Mouse (Mus musculus) megakaryocyte-erythroid progenitor cell, adult 5-6 weeks (primary cell): ENCODE results near the gene Slc12a6. TPM values are rescaled to one million over a fixed set of nuclear protein-coding genes. Genes with fewer than 3 reads are reported as not detected.

Experiments used
- ATAC-seq: replicated peaks from 2 replicates; pipeline ENCODE4 v1.8.0; 2016; ENCODE audit warnings: mild to moderate bottlenecking, inconsistent platforms; ENCODE audit not compliant: severe bottlenecking, poor library complexity, low FRiP score, low TSS enrichment
- total RNA-seq, 2 experiments: library from RNA; stranded (forward) in 1 of 2; stranded (reverse) in 1 of 2; fragments of 200-1000, 215-1000 nt in 1 of 2; fragments of >200 nt in 1 of 2; fragmentation: Nextera tagmentation in 1 of 2; gene quantifications; 2 replicates each; pipeline ENCODE4 v1.2.3; 2014 to 2017

Gene Slc12a6
- total RNA-seq (2014; fragmentation: Nextera tagmentation): 44.5 and 62.2 TPM in 2 replicates
- total RNA-seq (2017): 41.3 and 53.0 TPM in 2 replicates

DNA sequence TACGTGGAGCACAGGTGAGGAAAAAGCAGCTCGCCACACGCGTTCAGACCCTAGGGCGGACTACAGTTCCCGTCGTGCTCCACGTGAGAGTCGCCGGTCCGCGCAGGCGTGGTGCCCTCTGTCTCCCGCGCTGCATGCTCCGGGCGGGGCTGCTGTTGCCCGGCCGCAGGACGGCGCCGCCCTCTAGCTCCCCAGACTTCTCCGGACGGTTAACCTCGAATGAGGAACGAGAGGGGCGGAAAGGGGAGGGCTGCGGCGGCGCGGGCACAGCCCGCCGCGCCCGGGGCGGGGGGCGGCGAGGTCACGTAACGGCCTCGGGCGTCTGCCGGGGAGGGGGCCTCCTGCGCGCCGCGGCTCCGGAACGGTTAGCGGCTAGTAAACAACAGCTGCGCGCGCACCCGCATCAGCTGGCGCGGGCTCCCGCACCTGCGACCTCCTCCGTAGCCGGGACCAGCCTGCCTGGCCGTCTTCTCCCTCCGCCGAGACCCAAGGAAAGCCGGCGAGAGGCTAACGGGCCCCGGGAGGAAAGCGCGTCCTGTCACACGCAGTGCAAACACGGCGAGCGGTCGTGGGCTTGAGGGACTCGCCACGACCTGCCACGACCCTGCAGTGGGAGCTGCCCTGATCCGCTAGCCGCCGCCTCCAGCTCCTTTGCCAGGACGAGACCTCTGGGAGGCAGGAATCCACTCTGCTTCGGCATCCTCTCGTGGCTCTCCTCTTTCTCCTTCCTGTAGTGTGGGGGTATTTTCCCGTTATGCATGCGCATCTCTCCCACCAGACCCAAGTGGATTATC, at the start of gene Slc12a6:
Gene Slc12a6 (plus strand): TSS at position 378 of the 794 bp plus-strand sequence.
- ATAC-seq: peak; percentile 60

DNA sequence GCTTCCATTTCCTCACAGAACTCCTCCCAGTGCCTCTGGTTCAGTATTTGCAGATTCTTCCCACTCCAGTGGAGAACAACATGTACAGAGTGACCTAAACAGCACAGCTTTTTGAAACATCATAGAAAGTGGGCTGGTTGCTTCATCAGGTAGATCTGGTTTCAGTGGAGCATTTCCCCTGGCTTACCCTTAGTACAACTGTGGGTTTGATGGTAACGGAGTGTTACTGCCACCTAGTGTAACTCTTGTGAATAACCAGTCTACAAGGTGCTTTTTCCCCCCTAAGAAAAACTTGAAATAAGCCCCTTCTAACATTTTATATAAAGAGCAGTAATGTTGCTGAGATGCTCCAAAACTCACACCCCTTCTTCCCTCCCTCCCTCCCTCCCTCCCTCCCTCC, 49.6 kb upstream of the Slc12a6 start:
- ATAC-seq: peak; percentile 89

DNA sequence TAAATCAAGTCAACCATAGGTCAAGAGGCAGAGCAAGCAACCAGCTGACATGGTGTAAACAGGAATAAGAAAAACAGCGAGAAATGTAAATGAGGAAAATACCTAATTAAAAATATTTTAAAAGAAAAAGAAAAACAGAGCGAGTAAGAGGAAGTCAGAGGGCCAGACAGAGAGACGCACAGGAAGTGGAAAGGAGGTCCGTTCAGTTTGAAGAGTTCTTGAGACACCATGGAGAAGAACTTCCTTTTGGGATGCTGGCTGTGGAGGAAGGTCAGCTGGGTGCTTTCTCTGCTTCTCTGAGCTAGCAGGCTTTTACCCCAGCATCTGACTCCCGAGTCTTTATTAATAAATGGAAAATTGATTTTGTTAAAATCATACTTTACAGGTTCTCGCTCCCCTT, 48.0 kb upstream of the Slc12a6 start:
- no peak for ATAC-seq

DNA sequence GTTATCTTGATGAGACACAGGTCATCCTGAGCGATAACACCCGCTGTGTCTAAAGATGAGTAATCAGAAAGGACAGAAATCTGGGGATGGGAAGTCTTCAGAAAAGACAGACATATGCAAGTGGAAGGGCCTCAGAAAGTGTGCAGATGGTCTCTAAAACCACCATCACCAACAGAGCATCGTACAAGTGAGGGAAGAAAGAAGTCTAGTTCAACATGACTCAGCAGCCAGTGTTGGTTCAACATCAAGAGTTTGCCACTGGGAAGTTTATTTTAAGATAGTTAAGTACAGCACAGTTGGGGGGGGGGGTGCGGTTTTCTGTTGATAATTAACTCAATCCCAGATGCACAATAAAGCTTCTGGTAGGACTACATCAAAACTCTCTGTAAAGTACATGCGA, 44.7 kb upstream of the Slc12a6 start:
- no peak for ATAC-seq

DNA sequence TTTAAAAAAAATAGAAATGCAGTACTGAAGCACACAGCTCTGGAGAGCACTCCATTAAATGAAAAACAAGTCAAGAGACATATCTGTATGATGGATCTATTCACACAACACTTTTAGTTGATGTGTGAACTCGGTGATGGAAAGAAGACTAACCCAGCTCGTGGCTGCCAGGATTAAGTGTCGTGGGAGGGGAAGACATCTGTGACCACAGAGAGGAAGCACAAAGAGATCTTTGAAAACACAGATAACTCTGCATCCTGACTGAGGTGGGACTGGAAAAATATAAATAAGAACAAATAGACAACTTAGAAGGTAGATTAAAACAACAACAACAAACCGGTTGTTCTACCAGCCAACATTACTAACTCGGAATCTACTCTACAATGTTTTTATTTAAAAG, 43.0 kb upstream of the Slc12a6 start:
- no peak for ATAC-seq

DNA sequence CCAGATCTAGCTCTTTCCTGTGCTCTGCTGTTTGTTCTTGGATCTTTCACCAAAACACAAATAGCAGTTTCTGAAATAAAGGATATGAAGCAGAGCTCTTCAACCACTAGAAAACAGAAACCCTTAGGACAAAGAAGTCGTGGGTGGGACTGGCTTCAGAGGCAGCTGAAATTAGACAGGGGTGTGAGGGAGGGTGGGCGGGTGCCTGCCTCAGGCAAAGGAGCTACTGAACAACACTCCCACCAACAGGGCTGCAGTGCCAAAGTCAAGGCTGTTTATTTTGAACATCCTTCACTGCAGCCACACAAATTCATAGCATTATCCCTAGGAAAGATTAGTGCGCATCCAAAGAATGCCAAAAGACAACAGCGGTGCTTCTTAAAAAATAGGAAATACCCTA, 41.3 kb upstream of the Slc12a6 start:
- ATAC-seq: no peak

DNA sequence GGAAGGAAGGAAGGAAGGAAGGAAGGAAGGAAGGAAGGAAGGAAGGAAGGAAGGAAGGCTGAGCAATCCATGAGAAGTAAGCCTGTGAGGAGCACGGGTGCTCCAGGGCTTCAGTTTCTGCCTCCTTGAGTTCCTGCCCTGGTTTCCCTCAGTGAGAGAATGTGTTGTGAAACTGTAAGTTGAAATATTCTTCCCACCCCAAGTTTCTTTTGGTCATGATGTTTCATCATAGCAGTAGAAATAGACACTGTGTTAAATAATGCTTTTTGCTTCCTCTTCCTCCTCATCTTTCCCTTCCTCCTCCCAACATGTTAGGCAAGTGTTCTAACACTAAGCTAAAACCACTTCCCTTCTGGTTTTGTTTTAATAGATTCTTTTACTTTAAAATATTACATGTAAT, 33.0 kb upstream of the Slc12a6 start:
- no peak for ATAC-seq

DNA sequence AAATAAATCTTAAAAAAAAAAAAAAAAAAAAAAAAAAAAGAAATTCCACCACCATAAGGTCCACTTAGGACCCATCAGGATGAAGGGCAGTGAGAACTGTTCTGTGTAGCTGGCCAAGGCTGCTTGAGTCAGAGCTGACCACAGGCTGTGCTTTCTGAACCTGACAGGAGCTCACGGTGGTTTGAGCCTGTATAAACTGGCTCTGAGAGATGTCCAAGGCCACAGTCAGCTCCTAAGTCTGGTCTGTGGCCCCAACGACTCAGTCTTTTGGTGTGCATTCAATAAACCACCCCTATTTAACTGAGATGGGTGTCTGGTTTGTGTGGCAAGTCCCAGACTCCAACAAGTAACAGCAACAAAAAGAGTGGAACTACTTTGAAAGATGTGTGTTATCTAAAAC, 29.0 kb upstream of the Slc12a6 start:
- no peak for ATAC-seq

DNA sequence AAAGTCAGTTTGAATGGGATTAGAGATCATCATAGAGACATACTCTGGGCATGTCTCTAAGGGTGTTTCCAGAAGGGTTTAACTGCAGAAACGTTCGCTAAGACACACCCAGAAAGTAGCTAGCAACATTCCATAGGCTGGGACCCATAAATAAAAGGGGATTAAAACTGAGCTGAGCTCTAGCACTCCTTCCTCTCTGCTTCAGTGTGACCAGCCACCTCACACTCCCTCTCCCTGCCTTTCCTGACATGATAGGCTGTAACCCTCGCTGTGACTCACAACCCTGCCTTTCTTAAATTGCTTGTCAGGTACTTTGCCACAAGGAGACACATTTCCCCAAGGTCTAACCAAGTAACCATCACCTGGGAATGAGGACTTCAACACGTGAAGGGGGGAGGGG, 27.6 kb upstream of the Slc12a6 start:
- ATAC-seq: no peak

DNA sequence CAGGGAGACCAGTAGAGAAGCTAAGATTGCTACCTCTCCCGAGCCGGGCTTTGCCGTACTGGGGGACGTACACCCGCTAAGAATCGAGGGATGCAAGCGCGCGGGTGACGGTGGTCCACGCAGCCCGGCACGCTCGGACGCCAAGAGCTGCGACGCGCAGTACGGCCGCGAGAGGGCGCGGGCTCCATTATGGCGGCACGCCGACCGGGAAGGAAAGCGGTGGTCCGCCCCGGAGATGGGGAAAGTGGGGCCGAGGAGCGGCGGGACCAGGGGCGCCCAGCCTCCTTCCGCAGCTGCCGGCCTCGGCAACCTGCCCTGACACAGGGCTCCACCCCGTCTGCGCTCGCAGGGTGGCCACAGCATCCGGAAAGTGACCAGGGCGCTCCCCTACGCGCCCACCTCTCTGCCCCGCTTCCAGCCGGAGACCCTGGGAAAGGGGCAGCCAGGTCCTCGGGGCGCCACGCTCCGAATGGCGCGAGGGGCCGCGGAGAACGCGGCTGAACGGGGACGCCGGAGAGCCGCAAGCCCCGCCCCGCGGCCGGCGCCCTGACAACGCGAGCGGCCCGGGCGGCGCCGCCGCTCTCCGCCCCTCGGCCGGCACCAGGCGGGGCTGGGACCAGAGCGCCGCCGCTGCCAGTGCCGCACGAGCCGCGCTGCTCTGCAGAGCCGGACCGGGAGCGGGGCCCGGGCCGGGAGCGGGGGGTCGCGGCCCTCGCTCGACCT, 26.3 kb upstream of the Slc12a6 start, which contains the start of gene Lpcat4:
Gene Lpcat4 (plus strand): TSS at position 257 of the 723 bp plus-strand sequence.
- ATAC-seq: peak; percentile 79

DNA sequence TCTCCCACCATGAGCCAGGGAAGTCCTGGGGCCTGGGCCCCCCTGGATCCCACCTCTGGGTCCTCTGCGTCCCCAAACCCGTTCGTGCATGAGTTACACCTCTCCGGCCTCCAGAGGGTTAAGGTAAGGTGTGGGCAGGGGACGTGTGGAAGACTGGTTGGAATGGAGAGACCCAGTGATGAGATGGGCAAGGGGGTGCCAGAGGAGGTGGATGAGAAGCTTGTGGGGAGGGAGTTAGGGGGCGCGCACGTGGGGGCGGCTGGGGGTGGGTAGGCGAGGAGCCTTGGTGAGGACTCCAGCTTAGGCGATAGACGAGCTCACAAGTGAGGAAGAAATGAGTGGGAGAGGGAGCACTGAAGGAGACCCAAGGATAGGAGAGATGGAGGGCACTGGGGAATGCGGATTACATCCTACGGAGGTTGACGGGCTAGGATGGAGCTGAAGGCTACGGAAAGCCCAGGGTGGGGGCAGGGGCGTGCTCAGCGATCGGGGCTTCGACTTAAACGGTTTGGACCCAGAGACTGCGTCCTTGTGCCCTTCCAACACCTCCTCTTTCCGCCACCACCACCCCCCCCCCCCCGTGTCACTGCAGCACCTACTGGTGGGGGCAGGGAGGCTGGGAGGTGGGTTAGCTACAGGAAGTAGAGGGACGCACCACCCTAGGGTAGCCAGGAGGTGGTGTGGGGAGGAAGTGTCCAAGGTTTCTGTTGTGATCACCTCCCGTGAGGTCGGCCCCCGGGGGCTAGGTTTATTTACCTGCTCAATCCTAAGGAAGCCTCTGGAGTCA, 25.5 kb upstream of the Slc12a6 start:
- peak; percentile 29 for ATAC-seq

DNA sequence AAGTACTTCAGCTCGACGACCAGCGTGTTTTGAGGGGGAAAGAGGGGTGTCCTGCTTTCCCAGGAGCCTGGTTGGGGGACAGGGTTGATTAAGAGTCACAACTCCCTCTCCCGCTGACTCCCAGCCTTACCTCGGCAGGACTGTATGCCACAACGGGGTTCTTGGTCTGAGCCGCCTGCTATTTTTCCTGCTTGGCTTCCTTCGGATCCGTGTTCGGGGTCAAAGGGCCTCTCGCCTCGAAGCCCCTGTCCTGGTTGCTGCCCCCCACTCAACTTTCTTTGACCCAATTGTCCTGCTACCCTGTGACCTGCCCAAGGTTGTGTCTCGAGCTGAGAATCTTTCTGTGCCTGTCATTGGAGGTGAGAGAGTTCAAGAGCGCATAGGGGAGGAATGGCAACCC, 23.8 kb upstream of the Slc12a6 start:
- ATAC-seq: no peak

DNA sequence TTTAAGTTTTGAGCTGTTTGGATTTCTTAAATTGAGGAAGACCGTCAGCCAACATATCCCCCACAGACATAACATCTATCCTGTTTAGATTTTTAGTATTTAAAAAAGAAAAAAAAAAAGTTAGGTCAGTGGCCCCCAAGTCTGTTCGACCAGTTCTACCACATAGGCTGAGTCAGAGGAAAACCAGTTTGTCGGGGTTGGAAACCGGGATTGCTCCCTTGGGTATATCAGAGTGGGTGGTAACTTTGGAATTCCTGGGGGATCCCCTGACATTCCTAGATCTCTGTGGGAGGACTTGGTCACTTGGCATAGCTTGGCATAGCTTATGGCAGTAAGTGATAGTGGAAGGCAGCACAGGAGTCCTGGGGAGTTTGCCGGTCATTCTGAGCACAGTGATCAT, 20.3 kb upstream of the Slc12a6 start:
- no peak for ATAC-seq

DNA sequence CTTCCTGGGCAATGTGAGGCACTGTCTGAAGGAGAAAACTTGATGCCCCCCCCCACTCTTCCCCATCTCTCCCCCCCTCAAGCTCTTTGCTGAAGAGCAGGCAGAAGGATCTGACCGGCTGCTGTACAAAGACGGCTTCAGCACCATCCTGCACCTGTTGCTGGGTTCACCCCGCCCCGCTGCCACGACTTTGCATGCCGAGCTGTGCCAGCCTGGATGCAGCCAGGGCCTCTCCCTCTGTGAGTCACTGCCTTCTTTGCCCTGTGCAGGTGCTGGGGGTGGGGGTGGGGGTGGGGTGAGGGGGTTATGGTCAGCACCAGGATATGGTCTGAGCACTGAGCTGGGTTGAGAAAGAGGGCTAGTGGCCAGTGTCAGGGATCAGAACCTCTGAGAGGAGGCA, 19.4 kb upstream of the Slc12a6 start:
- ATAC-seq: no peak

DNA sequence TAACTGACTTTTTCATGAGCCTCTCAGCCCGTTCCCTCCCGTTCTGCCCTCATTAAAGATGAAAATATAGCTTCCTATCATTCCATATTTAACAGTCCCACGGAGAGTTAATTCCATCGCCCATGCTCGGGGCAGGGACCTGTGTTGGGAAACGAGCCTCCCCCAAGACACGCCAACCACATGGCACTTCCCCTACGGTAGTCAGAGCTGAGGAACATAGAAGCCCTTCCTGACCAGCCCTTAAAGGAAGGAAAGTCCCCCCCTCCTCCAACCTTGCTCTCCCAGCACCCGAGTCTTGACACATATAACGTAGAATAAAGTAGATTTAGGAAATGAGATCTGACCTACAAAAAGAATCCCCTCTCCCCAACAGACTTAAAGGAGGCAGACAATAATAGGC, 18.3 kb upstream of the Slc12a6 start:
- ATAC-seq: no peak

DNA sequence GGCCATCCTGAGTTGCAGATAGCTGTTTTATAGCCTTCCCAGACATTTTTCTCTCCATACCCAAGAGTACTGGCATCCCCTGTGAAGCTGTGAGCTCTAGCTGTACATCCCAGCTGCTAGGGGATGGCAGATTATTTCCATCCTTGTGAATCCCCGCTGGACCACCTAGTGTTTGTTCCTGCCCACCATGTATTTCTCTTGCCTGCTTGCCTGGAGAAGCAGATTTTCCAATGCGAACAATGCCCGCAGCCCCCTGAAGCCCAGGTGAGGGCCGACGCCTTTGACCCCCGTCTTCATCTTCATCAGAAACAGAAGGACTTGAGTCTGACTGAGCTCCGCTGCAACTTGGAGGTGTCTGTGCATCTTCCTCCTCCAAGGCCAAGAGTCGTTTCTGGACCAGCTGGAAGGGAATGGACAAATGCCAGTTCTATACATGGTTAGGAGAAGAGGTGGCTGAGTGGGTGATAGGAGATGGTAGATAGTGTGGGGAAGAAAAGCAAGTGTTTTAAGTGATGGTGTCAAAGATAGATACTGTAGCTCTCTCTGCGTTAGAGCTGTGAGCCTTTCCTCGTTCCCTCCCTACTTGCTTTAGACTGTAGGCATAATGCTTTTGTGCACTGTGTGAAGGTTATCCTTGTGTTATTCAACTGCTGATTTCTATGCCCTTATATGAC, 15.7 kb upstream of the Slc12a6 start:
- ATAC-seq: no peak

DNA sequence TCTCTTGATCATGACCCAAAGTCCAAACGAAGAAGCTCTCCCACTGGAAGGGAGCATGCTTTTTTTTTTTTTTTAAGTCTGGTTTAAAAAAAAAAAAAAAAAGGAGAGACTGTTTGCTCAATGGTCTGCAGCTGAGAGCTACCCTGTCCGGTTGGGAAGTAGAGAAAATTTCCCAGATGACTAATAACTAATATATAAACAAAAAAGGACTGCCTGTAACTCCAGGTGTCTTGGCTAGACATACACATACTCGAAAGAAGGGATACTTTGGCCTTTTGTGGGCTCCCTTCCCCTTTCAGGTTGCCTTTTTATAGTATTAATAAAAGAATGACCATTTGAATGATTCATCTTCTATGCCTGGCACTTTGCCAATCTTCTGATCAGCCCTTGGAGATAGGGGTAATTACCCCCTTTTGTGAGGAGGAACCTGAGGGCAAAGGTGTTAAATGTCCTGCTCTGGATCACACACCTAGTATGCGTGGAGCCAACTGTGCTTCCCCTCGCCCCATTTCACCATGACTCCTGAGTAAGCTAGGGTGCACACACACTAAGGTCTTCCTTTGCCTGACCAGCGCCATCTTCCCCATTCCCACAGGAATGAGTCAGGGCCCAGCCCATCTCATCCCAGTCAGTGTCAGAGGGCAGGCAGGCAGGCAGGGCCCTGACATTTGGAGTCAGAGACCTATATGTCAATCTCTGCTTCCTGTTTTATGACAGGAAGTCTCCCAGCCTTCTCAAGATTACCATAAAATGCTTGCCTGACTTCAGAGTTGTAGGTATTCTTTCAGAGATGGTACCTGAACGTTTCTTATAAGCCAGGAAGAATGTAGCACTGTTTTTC, 10.7 kb upstream of the Slc12a6 start:
- no peak for ATAC-seq

DNA sequence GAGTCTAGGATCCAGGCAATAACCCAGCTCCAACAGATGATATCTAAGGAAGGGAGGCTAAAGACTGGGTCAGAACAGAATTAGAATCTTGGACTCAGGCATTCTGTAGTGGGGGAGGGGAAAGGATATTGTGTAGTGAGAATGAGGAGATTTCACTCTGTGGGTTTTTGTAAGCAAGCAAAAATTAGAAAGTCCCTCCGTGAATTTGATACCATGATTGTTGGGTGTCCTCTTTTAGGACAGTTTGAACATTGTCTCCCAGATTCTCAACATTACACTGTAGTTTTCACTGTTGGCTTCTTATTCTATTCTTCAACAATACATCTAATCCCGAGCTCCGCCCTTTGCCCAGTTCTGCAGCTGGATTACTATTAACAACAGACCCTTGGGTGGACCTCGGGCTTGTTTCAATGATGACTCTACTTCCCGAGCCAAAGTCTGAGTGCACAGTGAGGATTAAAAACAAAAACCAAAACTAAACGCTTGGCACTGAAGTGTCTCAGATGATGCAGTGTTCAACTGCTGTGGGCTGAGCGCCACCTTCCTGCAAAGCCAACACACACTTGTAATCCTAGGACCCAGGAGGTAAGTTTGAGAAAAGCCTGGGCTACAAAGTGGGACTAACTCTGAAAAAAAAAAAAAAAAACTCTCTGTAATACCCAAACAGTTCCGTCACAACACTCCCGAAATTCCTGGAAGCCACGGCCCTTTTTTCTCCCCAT, 6.2 kb upstream of the Slc12a6 start, which contains the start of gene Nutm1:
Gene Nutm1 (minus strand): TSS at position 51 of the 722 bp plus-strand sequence.
- ATAC-seq: no peak
